Mouse (Mus musculus) thymus, adult 2 months (tissue): ENCODE data around the gene Shroom3.

Experiments used
- CTCF ChIP-seq: fragments of 200-500 bp; IDR thresholded peaks from 2 replicates; pipeline ENCODE4 v1.5.1; 2012; ENCODE audit warnings: mild to moderate bottlenecking, control low read depth, low read length, moderate library complexity, borderline replicate concordance; ENCODE audit not compliant: control insufficient read depth, poor library complexity, insufficient read depth; ENCODE audit errors: extremely low read depth
- POLR2A ChIP-seq: fragments of 200-500 bp; IDR thresholded peaks from 2 replicates; pipeline ENCODE4 v1.6.1; 2012; ENCODE audit warnings: mild to moderate bottlenecking, low read length, control low read depth, moderate library complexity; ENCODE audit not compliant: control insufficient read depth, poor library complexity, insufficient read depth; ENCODE audit errors: extremely low read depth

GRCm38 (mm10) chr5:92812936-92813335 lies 129.7 kb downstream of the Shroom3 start:
- TF ChIP-seq CTCF (no peak), POLR2A (no peak)
